Mouse (Mus musculus) kidney, postnatal 0 days (tissue): ENCODE measurements at regions not wholly inside any gene's neighbourhood (a gene's known extent, or its start where the extent isn't known, plus 50 kb on each side); places are given as distances from the start of the nearest gene placed in this dataset.

Experiments
- ATAC-seq: fragments of 200-750 bp; cut with Nextera tagmentation; replicated peaks from 2 replicates; pipeline ENCODE4 v1.8.0; 2017; ENCODE audit warnings: low read depth, moderate number of reproducible peaks, moderate TSS enrichment, moderate library complexity; ENCODE audit not compliant: low FRiP score
- DNase-seq: peaks from one replicate; pipeline ENCODE4 v3.0.0-alpha.2; 2016; ENCODE audit warnings: low spot score
- H3K27ac ChIP-seq: fragments of 300-500 bp; sonication (generic); 2 replicates; pipeline ENCODE4 v1.5.1; 2014; ENCODE audit warnings: mild to moderate bottlenecking
- H3K27me3 ChIP-seq: fragments of 300-500 bp; sonication (generic); 2 replicates; pipeline ENCODE4 v1.6.1; 2014; ENCODE audit warnings: low read length, mixed read lengths; ENCODE audit not compliant: insufficient read depth
- H3K36me3 ChIP-seq: fragments of 300-500 bp; sonication (generic); 2 replicates; pipeline ENCODE4 v1.6.1; 2014; ENCODE audit warnings: low read length, mixed read lengths; ENCODE audit not compliant: insufficient read depth
- H3K4me1 ChIP-seq: fragments of 300-500 bp; sonication (generic); replicated peaks from 2 replicates; pipeline ENCODE4 v1.6.1; 2014; ENCODE audit warnings: antibody characterized with exemption, low read length, mixed read lengths; ENCODE audit not compliant: insufficient read depth
- H3K4me2 ChIP-seq: fragments of 300-500 bp; sonication (generic); 2 replicates; pipeline ENCODE4 v1.6.1; 2014; ENCODE audit warnings: mild to moderate bottlenecking, low read length, moderate library complexity, mixed read lengths
- H3K4me3 ChIP-seq: fragments of 300-500 bp; sonication (generic); replicated peaks from 2 replicates; pipeline ENCODE4 v1.5.1; 2014; ENCODE audit warnings: low read depth, low read length
- H3K9ac ChIP-seq: fragments of 300-500 bp; sonication (generic); 2 replicates; pipeline ENCODE4 v1.6.1; 2014; ENCODE audit warnings: low read depth, low read length
- H3K9me3 ChIP-seq: fragments of 300-500 bp; sonication (generic); replicated peaks from 2 replicates; pipeline ENCODE4 v1.6.1; 2016; ENCODE audit warnings: low read length, inconsistent platforms, mixed read lengths
- CTCF ChIP-seq: IDR thresholded peaks from 2 replicates; pipeline ENCODE4 v1.5.1; 2016; ENCODE audit warnings: antibody characterized with exemption, low read depth, mild to moderate bottlenecking, moderate library complexity

GRCm38 (mm10) chr17:41015317-41015716 lies 80.5 kb upstream of the Cenpq start:
- peak; percentile 42 for TF ChIP-seq CTCF
- Histone ChIP-seq H3K27me3 (no peaks in the 10 kb centered on the region), H3K36me3 (no peaks in the 10 kb centered on the region), H3K4me2 (no peak overlapping the region), H3K4me1 (no peaks in the 10 kb centered on the region), H3K9me3 (no peaks in the 10 kb centered on the region), H3K9ac (no peak overlapping the region), H3K27ac (no peak overlapping the region), H3K4me3 (no peak overlapping the region)
- ATAC-seq (no peak), DNase-seq (no peak)
